12 mouse cellular contexts compared by ENCODE assay signal in genomic region chr10:79877757-79878156, GRCm38 (mm10). TPM values are rescaled to one million over a fixed set of nuclear protein-coding genes. Genes with fewer than 3 reads are reported as not detected.
DNase-seq lines count a peak whose midpoint lies in the region; TF ChIP-seq lines count a peak whose summit lies in the region.
"Had no signal": no experiment of that assay in that cellular context is flagged by ENCODE, and none has a peak within 500 bp of the region (broad histone marks: within the 10 kb centered on the region; RNA-seq: fewer than 3 reads in every experiment).

No protein-coding gene starts in this region.

- DNase-seq in gastrocnemius, adult 2 months = peak; percentile 70
- DNase-seq in gastrocnemius, postnatal 4 days (ENCODE audit: low spot score in 2 of 2) = no peak
- DNase-seq in kidney, postnatal 10 days = peak; percentile 70
- DNase-seq in lung, postnatal 4 days = peak; percentile 61 to 69
- no peak for DNase-seq in cerebellum, adult 11-12 months
- no peak for DNase-seq in right cerebral cortex, postnatal 36 days (ENCODE audit: low spot score in 2 of 2)
- DNase-seq in frontal cortex, postnatal 25 days (ENCODE audit: low spot score in 2 of 2) = no peak
- DNase-seq: embryo, embryonic 11 days had no signal

- no peak for TF ChIP-seq CTCF in gastrocnemius, adult 2 months (IDR thresholded peaks at IDR 0.05)

- H3K4me1 ChIP-seq in brown adipose tissue, adult 24 weeks (ENCODE audit: control insufficient read depth, insufficient read depth, insufficient read length, low read length) = peaks cover 3% of the 10 kb centered on the region

- peak overlapping the region; percentile 19; the same call in 1 of the 2 replicates for H3K4me3 ChIP-seq in gastrocnemius, adult 2 months
- peak overlapping the region; percentile 7; the same call in 1 of the 2 replicates for H3K4me3 ChIP-seq in brown adipose tissue, adult 24 weeks (ENCODE audit: insufficient read depth, low read depth, low read length)
- H3K4me3 ChIP-seq: layer of hippocampus, adult 2 months; neural tube, embryonic 15.5 days had no signal

- intact Hi-C loops in gastrocnemius, adult 2 months (cut with DNase I) = no loop called here

- peak overlapping the region; percentile 43 for H3K27ac ChIP-seq in gastrocnemius, adult 2 months
- peak overlapping the region; percentile 17 for H3K27ac ChIP-seq in brown adipose tissue, adult 24 weeks (replicated peaks; ENCODE audit: low read depth, low read length)
- H3K27ac ChIP-seq: layer of hippocampus, adult 2 months; neural tube, embryonic 15.5 days had no signal

RNA-seq across cellular contexts. Expression of gene Plppr3, which starts 3.3 kb away (rescaled TPM):
- total RNA-seq in gastrocnemius, adult 2 months (2021) = under 1 TPM in 1 of 2 experiments, not detected in 1; 0.17 TPM
- 1 to 10 TPM; 1.2 to 1.3 TPM for total RNA-seq in gastrocnemius, postnatal 4 days (2021)
- polyA plus RNA-seq in brown adipose tissue, adult 24 weeks (2012; ENCODE audit: insufficient read depth, insufficient read length, missing spikeins) = 1.3 TPM in 1 of 2 replicates, not detected in the other

RNA-seq across cellular contexts. Expression of gene Prtn3, which starts 3.5 kb away (rescaled TPM):
- total RNA-seq in gastrocnemius, adult 2 months (2021) = not detected
- under 1 TPM in 1 of 2 experiments, not detected in 1; 0.47 TPM for total RNA-seq in gastrocnemius, postnatal 4 days (2021)
- 1.4 and 1.7 TPM in 2 replicates for polyA plus RNA-seq in brown adipose tissue, adult 24 weeks (2012; ENCODE audit: insufficient read depth, insufficient read length, missing spikeins)

RNA-seq across cellular contexts. Expression of gene Elane, which starts 8.3 kb away (rescaled TPM):
- total RNA-seq in gastrocnemius, adult 2 months (2021) = not detected
- total RNA-seq in gastrocnemius, postnatal 4 days (2021) = under 1 TPM in 1 of 2 experiments, not detected in 1; 0.29 TPM
- polyA plus RNA-seq in brown adipose tissue, adult 24 weeks (2012; ENCODE audit: insufficient read depth, insufficient read length, missing spikeins) = not detected in 2 replicates
- total RNA-seq: layer of hippocampus, adult 2 months had no signal

RNA-seq across cellular contexts. Expression of gene Cfd, which starts 12.9 kb away (rescaled TPM):
- total RNA-seq in gastrocnemius, adult 2 months (2021) = 10 to 100 TPM; 12.9 to 77.1 TPM
- 100 to 1,000 TPM in 1 of 2 experiments, 10 to 100 TPM in 1; 85.8 to 154 TPM for total RNA-seq in gastrocnemius, postnatal 4 days (2021)
- polyA plus RNA-seq in brown adipose tissue, adult 24 weeks (2012; ENCODE audit: insufficient read depth, insufficient read length, missing spikeins) = 1,172 and 3,758 TPM in 2 replicates
- total RNA-seq: layer of hippocampus, adult 2 months had no signal
- polyA plus RNA-seq: neural tube, embryonic 15.5 days; stomach, embryonic 16.5 days had no signal

RNA-seq across cellular contexts. Expression of gene Ptbp1, which starts 23.5 kb away (rescaled TPM):
- total RNA-seq in gastrocnemius, adult 2 months (2021) = 10 to 100 TPM; 18.8 to 25.1 TPM
- total RNA-seq in gastrocnemius, postnatal 4 days (2021) = 100 to 1,000 TPM; 167 to 170 TPM
- 45.6 and 50.5 TPM in 2 replicates for polyA plus RNA-seq in brown adipose tissue, adult 24 weeks (2012; ENCODE audit: insufficient read depth, insufficient read length, missing spikeins)

Comparison
In these comparisons a context has a peak if more than half of its experiments do, and no peak if none do; other contexts are left out.
1. DNase-seq: peak in gastrocnemius, adult 2 months (single experiment), kidney, postnatal 10 days (single experiment) and lung, postnatal 4 days (2 of 2); none in gastrocnemius, postnatal 4 days (0 of 2), cerebellum, adult 11-12 months (single experiment), right cerebral cortex, postnatal 36 days (0 of 2) and frontal cortex, postnatal 25 days (0 of 2).